7 mouse cellular contexts compared by ENCODE assay signal in genomic region chr17:26677711-26678637, GRCm38 (mm10). TPM values are rescaled to one million over a fixed set of nuclear protein-coding genes. Genes with fewer than 3 reads are reported as not detected.
A peak's percentile ranks its signal among the peaks of the same experiment; 100 is the strongest.
DNase-seq lines count a peak whose midpoint lies in the region; ATAC-seq and TF ChIP-seq lines count a peak whose summit lies in the region.

No protein-coding gene starts in this region.

- no peak for TF ChIP-seq POLR2A in limb, embryonic 14.5 days (IDR thresholded peaks at IDR 0.05; ENCODE audit: borderline replicate concordance, extremely low read depth, insufficient read depth, insufficient read length)

- no peak overlapping the region for H3K27ac ChIP-seq in limb, embryonic 12.5 days
- H3K27ac ChIP-seq in limb, embryonic 10.5 days: no peak overlapping the region
- H3K27ac ChIP-seq in limb, embryonic 14.5 days (replicated peaks; ENCODE audit: low read depth, low read length): no peak overlapping the region
- no peak overlapping the region for H3K27ac ChIP-seq in stomach, embryonic 14.5 days (ENCODE audit: low read length)

- H3K4me2 ChIP-seq in limb, embryonic 12.5 days: peak overlapping the region; percentile 73
- peak overlapping the region; percentile 61 for H3K4me2 ChIP-seq in limb, embryonic 14.5 days (replicated peaks; ENCODE audit: low read depth, low read length, severe bottlenecking)
- H3K4me2 ChIP-seq in stomach, embryonic 14.5 days (replicated peaks; ENCODE audit: low read depth, low read length): peak overlapping the region; percentile 57; the same call in 1 of the 2 replicates

- no peak overlapping the region for H3K4me3 ChIP-seq in limb, embryonic 12.5 days (replicated peaks)
- no peak overlapping the region for H3K4me3 ChIP-seq in limb, embryonic 10.5 days
- H3K4me3 ChIP-seq in limb, embryonic 14.5 days (replicated peaks; ENCODE audit: low read length): 0 out of 2 replicates have a peak overlapping the region, but pooled peaks have one; percentile 82
- no peak overlapping the region for H3K4me3 ChIP-seq in stomach, embryonic 14.5 days (ENCODE audit: low read depth, low read length)

- DNase-seq in limb, embryonic 10.5 days (ENCODE audit: low spot score): no peak
- peak; percentile 59 for DNase-seq in fat pad, adult 2 months (ENCODE audit: extremely low read depth, low read depth, low spot score)
- no peak for DNase-seq in limb, embryonic 14.5 days (ENCODE audit: low spot score)
- no peak for DNase-seq in ovary, postnatal 14 days (ENCODE audit: low spot score)
- DNase-seq in left cerebral cortex, adult 11 months (ENCODE audit: low spot score): no peak

- no peaks in the 10 kb centered on the region for H3K27me3 ChIP-seq in limb, embryonic 12.5 days
- no peaks in the 10 kb centered on the region for H3K27me3 ChIP-seq in limb, embryonic 10.5 days (ENCODE audit: low read depth, poor library complexity, severe bottlenecking)
- no peaks in the 10 kb centered on the region for H3K27me3 ChIP-seq in limb, embryonic 14.5 days (ENCODE audit: control insufficient read depth, insufficient read depth, low read length)
- no peaks in the 10 kb centered on the region for H3K27me3 ChIP-seq in stomach, embryonic 14.5 days (ENCODE audit: control insufficient read depth, insufficient read depth, low read length)

- peaks cover 9% of the 10 kb centered on the region; the same call in 1 of the 2 replicates for H3K4me1 ChIP-seq in limb, embryonic 12.5 days (replicated peaks)
- peaks cover 14% of the 10 kb centered on the region for H3K4me1 ChIP-seq in limb, embryonic 10.5 days
- peaks cover 10% of the 10 kb centered on the region; the same call in 1 of the 2 replicates for H3K4me1 ChIP-seq in limb, embryonic 14.5 days (ENCODE audit: control insufficient read depth, insufficient read depth, low read length)
- H3K4me1 ChIP-seq in stomach, embryonic 14.5 days (ENCODE audit: control insufficient read depth, insufficient read depth, low read length): peaks cover 4% of the 10 kb centered on the region; the same call in 1 of the 2 replicates

- WGBS in limb, embryonic 12.5 days: 90% methylated on average over 7 of the region's 7 CpGs
- WGBS in limb, embryonic 10.5 days: 90% methylated on average over 7 of the region's 7 CpGs
- 82% methylated on average over 7 of the region's 7 CpGs for WGBS in limb, embryonic 14.5 days
- 77% methylated on average over 7 of the region's 7 CpGs for WGBS in stomach, embryonic 14.5 days

- no peaks in the 10 kb centered on the region for H3K9me3 ChIP-seq in limb, embryonic 12.5 days
- H3K9me3 ChIP-seq in limb, embryonic 10.5 days (replicated peaks): no peaks in the 10 kb centered on the region
- no peaks in the 10 kb centered on the region for H3K9me3 ChIP-seq in limb, embryonic 14.5 days (ENCODE audit: control insufficient read depth, low read length)
- H3K9me3 ChIP-seq in stomach, embryonic 14.5 days (ENCODE audit: control insufficient read depth, low read depth, low read length): no peaks in the 10 kb centered on the region

- no peak for ATAC-seq in limb, embryonic 12.5 days (ENCODE audit: insufficient number of reproducible peaks, insufficient read depth, low FRiP score, low TSS enrichment, low read depth)
- no peak for ATAC-seq in limb, embryonic 14.5 days (ENCODE audit: low FRiP score, low read depth)
- ATAC-seq in stomach, embryonic 14.5 days (ENCODE audit: insufficient number of reproducible peaks, insufficient read depth, low FRiP score, low read depth): no peak

- H3K9ac ChIP-seq in limb, embryonic 12.5 days (replicated peaks): no peak overlapping the region
- no peak overlapping the region for H3K9ac ChIP-seq in limb, embryonic 14.5 days (ENCODE audit: low read depth, low read length, severe bottlenecking)
- H3K9ac ChIP-seq in stomach, embryonic 14.5 days (replicated peaks; ENCODE audit: low read depth, low read length): no peak overlapping the region

- peaks cover 1% of the 10 kb centered on the region; the same call in 1 of the 2 replicates for H3K36me3 ChIP-seq in limb, embryonic 12.5 days
- peaks cover 6% of the 10 kb centered on the region; the same call in 1 of the 2 replicates for H3K36me3 ChIP-seq in limb, embryonic 10.5 days
- no peaks in the 10 kb centered on the region for H3K36me3 ChIP-seq in limb, embryonic 14.5 days (ENCODE audit: control insufficient read depth, insufficient read depth, low read length)
- H3K36me3 ChIP-seq in stomach, embryonic 14.5 days (ENCODE audit: control insufficient read depth, insufficient read depth, low read length): no peaks in the 10 kb centered on the region

RNA-seq across cellular contexts. Expression of gene Atp6v0e, which starts 14.9 kb away (rescaled TPM):
- polyA plus RNA-seq in limb, embryonic 12.5 days (2016; fragmentation: Nextera tagmentation; extraction: Ambion mirVana): 112 and 114 TPM in 2 replicates
- polyA plus RNA-seq in limb, embryonic 10.5 days (2016; fragmentation: Nextera tagmentation; extraction: Ambion mirVana): 104 and 107 TPM in 2 replicates
- polyA plus RNA-seq in limb, embryonic 14.5 days (2012; rRNA removed): 167 and 183 TPM in 2 replicates
- polyA plus RNA-seq in limb, embryonic 14.5 days (2014; fragmentation: Nextera tagmentation; extraction: Ambion mirVana): 203 and 228 TPM in 2 replicates
- polyA plus RNA-seq in stomach, embryonic 14.5 days (2014; fragmentation: Nextera tagmentation; extraction: Ambion mirVana): 179 and 183 TPM in 2 replicates

RNA-seq across cellular contexts. Expression of gene Crebrf, which starts 37.5 kb away (rescaled TPM):
- 3.9 and 6.0 TPM in 2 replicates for polyA plus RNA-seq in limb, embryonic 12.5 days (2016; fragmentation: Nextera tagmentation; extraction: Ambion mirVana)
- polyA plus RNA-seq in limb, embryonic 10.5 days (2016; fragmentation: Nextera tagmentation; extraction: Ambion mirVana): 1.7 and 2.9 TPM in 2 replicates
- polyA plus RNA-seq in limb, embryonic 14.5 days (2012; rRNA removed): 4.9 and 5.0 TPM in 2 replicates
- polyA plus RNA-seq in limb, embryonic 14.5 days (2014; fragmentation: Nextera tagmentation; extraction: Ambion mirVana): 5.9 and 6.5 TPM in 2 replicates
- polyA plus RNA-seq in stomach, embryonic 14.5 days (2014; fragmentation: Nextera tagmentation; extraction: Ambion mirVana): 9.0 and 11.7 TPM in 2 replicates
